Mouse (Mus musculus): ENCODE results near the gene Tnrc6c.

DNA sequence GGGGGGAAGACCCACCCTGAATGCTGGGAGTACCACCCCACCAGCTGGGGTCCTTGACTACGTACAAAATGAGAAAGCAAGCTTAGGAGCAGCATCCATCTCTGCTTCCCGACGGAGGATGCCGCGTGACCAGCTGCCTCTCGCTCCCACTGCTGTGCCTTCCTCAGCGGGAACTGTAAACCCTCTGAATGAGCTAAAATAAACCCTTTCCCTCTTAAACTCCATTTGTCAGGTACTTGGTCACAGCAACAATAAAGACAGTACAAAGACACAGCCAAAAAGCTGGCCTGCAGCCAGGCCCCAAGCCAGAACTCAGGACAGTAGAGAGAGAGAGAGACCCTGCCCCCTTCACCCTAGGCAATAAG is 115.6 kb downstream of the Tnrc6c start:
- no peak for TF ChIP-seq POLR2A (IDR thresholded peaks at IDR 0.05; ENCODE audit: insufficient read depth, low read depth, low read length)
- no peak for TF ChIP-seq CTCF (IDR thresholded peaks at IDR 0.05)
- no peak for TF ChIP-seq EP300 (IDR thresholded peaks at IDR 0.05; ENCODE audit: insufficient read depth, low read depth, low read length)

All from heart, adult 2 months (tissue).